Mouse (Mus musculus) 3134 (cell line): ENCODE data around the gene Slc16a1.

Experiments used
- DNase-seq: peaks from one replicate; pipeline ENCODE4 v3.0.0-alpha.2; 2011; ENCODE audit warnings: low spot score; ENCODE audit not compliant: insufficient read length; ENCODE audit errors: extremely low read depth

Gene Slc16a1

GRCm38 (mm10) chr3:104638403-104638779, at the start of gene Slc16a1:
Gene Slc16a1 (plus strand): TSS chr3:104638668.
- peak; percentile 95 for DNase-seq

DNA sequence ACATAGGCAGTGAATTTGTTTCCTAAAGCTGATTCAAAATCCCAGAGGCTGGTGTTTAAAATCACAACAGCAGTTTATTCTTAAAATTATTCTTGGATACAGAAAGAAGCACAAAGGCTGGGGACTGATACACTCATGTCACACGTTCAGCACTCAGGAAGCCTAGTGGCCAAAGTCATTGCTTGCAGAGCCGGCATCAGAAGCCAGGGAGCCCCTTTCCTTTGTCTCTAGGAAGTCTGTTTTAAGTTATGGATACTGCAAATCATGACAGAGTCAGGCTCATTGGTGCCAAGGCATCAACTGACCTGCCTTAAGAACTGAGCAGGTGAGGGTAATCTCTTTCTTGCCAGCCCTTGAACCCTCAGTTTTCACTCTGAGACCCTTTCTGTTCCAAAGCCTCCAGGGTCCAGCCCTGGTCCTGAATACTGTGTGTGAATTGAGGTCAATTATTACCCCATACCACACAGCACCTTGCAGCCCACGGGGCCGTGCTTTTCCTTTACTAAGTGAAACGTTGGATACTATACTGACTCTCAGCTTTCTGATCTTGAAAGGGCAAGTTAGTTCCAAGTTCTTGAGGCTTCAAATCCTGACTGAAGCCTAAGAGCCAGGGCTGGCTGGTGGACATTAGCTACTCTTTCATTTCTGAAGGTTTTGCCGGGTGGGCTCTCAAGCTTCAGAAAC, 41.9 kb upstream of the Slc16a1 start:
- no peak for DNase-seq

GRCm38 (mm10) chr3:104597135-104597764, 41.2 kb upstream of the Slc16a1 start:
- DNase-seq: no peak

- no peak for DNase-seq
These were observed 38.9 kb upstream of the Slc16a1 start for GRCm38 (mm10) chr3:104599296-104600150.

DNA sequence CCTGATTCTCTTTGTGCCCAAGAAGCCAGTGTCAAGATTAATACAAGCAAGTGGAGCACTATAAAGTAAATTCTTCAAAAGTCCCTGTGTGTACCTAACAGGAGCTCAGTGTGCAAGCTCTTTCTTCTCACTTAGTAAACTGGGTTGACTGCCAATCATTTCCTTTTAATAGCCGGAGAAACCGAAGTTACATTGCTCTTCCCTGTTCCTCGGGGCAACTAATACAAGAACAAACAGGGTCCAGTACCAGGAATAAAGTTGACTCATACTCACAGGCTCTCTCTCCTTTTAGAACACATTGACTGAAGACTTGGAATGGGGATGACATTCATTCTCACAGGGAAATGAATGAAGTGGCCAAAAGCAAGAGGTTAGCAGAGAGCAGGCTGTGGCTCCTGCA, 37.8 kb upstream of the Slc16a1 start:
- no peak for DNase-seq

- no peak for DNase-seq
These were observed 36.8 kb upstream of the Slc16a1 start for GRCm38 (mm10) chr3:104601680-104602079.

DNA sequence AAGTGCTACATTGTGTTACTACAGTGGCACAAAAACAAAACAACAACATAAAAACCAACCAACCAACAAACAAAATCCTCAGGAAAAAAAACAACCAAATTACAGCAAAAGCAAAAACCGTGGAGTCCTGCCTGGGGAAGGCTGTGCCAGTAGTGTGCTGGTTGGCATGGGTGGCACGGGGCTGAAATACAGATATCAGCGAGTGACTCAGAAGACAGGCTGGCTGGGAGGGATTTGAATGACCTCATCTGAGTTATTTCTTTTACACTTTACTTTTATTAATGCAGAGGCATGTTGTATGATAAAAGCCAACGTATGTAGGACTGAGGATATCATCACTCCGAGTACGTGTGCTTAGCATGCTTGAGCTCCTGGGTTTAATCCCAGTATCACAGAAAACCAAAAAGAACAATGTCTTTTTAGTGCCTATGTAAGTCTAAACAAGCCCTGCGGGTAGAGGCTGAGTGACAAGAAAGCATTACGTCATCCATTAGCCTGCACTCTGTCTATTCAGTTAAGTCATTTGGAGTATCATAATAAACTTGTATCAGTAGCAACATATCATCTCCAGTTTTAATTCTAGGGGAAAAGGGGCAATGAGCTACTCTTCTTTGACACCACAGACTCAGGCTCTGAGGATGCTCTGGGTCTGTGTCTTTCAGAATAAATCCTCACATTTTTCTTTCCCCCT, 28.6 kb upstream of the Slc16a1 start:
- DNase-seq: peak; percentile 31

DNA sequence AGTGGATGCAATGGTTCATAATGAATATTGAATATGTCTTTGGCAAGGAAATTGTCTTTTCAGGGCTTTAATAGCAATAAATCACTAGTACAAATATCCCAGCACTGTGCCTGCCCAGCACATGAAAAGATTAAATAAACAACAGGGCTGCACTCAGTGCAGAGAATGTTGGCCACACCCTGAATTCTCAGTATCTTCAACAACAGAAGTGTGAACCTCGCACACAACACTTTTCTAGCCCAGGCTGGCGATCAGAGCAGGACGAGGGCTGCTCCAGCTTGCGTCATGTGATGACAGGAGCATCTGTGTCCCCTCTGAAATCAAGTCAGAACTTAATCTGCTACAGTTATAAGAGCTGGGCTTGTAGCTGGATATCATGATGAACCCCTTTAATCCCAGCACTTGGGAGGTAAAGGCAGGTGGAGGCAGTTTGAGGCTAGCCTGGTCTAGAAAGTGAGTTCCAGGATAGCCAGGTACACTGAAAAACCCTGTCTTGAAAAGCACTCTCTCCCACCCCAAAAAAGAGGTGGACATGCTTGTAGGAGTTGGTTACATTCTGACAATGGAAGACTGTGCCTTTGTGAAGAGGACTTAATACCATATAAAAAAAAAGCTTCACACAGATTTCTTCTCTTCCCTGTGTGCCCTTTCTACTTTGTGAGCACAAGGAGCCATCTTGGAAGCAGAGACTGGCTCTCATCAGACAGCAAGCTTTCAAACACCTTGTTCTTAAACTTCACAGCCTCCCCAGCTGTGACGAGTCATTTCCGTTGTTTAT, 27.8 kb upstream of the Slc16a1 start:
- no peak for DNase-seq

DNA sequence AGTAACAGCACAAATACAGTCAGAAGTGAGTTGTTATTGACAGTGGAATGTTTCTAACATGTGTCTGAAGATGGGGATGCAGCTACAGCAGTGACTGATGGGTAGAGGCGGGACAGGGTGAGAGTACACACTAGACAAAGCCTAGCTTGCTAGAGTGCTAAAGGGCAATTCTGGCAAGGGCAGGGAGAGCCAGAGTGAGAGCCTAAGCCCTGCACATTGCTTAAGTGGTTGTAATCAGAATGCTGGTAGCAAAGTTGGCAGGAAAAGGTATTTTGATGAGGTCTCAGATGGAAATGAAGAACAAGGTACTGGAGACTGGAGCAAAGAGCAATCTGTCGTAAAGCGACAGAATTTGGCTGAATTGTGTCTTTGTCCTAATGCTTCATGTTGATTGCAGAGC, 26.5 kb upstream of the Slc16a1 start:
- no peak for DNase-seq

DNA sequence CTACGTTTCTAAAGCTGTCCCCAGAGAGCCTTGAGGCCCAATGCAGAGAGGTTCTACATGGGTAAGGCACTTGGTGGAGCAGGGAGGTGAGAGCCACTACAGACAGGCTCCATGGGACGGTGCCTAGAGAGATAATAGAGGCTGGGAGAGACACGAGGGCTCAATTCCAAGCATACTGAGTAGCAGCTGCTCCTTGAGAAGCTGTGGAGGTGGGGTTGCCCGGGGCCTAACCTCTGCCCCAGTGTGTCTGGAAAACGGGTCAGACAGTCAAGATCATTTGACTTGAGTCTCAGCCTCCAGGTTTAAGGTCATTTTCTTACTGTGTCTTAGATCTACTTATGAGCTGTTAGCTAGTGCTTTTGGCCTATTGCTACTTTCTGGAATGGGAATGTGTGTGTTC, 25.4 kb upstream of the Slc16a1 start:
- no peak for DNase-seq

GRCm38 (mm10) chr3:104614081-104614480, 24.4 kb upstream of the Slc16a1 start:
- DNase-seq: no peak

- no peak for DNase-seq
These were observed 23.3 kb upstream of the Slc16a1 start for GRCm38 (mm10) chr3:104615216-104615615.

DNA sequence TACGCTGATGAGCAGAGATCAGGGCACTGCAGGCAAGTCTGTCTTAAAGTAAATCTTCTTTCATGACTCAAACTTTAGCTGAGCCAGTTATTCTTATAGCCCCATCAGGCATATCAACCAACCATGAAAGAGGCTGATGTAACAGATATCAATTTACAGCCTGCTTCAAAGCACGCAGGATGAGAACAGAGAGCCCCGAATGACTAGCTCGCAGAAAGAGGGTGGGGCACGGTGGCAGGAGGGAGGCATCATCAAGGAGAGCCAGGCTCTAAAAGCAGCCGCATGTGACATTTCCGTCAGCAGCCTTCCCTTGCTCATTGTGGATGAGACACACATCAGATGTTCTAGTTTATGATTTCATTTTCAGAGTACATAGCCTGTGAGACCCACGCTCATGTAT, 22.3 kb upstream of the Slc16a1 start:
- no peak for DNase-seq

DNA sequence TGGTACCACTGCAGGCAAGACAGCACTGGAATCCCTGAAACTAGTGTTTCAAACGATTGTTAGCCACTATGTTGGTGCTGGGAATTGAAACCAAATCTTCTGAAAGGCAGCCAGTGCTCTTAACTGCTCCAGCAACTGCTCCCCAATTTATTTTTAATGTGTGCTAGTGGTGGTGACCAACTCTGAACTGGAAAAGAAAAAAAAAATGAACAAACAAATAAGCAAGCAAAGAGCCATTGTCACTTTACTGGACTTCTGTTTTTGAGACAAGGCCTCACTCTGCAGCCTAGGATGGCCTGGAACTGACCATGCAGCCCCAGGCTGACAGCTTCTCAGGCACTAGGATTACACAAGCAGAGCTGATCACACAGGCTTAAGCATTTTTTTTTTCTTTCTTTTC, 16.6 kb upstream of the Slc16a1 start:
- DNase-seq: no peak

DNA sequence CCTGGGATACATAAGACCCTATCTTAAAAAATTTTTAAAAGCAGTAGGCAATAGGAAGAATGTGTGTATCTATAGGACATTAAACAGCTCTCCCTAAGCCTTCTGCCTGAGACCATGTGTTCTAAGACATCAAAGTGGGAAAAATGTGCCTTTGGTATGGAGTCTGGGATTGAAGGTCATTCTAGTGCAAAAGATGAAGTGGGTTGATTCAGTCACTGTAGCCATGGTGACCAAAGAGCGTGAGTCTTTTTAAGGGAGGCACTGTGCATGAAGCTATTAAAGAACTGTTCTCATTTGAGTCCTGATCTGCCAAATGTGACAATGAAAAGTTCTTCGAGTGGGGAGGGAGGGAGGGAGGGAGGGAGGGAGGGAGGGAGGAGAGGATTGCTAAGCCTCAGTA, 8.7 kb upstream of the Slc16a1 start:
- no peak for DNase-seq

- no peak for DNase-seq
These were observed 7.5 kb upstream of the Slc16a1 start for GRCm38 (mm10) chr3:104630941-104631340.

- no peak for DNase-seq
These were observed 5.8 kb upstream of the Slc16a1 start for GRCm38 (mm10) chr3:104632560-104633162.

GRCm38 (mm10) chr3:104636491-104636890, 2.0 kb upstream of the Slc16a1 start:
- no peak for DNase-seq

GRCm38 (mm10) chr3:104637427-104638402, 753 bp upstream of the Slc16a1 start:
- DNase-seq: no peak
